Mouse (Mus musculus) urinary bladder, postnatal 10 days (tissue): ENCODE results near the gene Nell1.

ENCODE experiments used
- DNase-seq: peaks from one replicate; pipeline ENCODE4 v3.0.0; 2022; ENCODE audit warnings: low spot score

Nell1 gene

DNA sequence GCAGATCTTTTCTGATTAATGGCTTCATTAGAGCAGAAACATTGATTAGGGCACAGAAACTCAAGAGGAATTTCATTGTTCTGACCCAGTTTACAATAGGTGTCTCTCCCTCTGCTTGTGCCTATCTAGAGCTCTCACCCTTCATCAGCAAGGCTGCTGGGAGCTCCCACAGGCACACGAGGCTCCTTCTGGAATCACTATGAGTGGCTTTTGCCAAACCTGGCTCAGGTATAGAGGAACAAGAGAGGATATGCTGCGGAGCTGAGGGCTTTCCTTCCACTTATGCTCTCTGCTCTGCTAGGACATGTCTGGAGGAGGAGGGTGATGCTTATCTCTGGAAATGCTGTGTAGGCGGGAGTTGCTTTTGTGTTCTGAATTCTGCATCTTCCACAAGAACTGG, 285.4 kb downstream of the Nell1 start:
- DNase-seq = no peak

DNA sequence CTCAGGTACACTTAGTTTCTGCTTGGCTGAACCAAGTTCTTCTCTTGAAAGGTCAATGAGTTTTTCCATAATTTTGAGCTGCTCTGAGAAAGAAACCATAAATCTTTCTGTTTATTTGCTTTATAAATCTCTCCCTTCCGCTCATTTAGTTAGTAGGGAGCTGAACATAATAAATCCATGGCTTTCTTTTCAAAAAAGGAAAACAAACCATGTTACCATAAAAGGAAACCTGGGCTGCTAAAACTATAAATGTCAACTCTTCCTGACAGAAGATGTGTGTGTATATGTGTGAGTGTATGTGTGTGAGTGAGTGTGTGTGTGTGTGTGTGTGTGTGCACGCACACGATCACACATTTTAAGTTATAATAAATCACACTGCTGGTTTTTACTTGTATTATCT, 320.8 kb downstream of the Nell1 start:
- DNase-seq = no peak

DNA sequence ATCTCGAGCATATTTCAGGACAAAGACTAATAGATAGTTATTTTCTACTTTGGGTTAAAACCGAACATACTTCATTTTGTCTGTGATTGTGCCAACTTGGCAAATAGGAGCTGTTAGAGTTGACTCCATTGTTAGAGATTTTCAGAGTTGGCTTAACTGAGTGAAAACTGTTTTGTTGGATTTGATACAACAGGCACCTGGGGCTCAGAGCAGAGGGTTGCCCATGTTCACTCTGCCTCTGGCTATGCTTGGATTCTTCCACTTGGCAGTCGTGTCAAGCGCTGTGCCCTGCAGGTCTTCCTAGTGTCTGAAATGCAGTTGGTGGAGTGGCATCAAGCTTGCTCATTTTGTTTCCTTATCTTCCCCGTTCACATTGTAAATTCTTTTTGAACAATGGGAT, 363.6 kb downstream of the Nell1 start:
- no peak for DNase-seq

DNA sequence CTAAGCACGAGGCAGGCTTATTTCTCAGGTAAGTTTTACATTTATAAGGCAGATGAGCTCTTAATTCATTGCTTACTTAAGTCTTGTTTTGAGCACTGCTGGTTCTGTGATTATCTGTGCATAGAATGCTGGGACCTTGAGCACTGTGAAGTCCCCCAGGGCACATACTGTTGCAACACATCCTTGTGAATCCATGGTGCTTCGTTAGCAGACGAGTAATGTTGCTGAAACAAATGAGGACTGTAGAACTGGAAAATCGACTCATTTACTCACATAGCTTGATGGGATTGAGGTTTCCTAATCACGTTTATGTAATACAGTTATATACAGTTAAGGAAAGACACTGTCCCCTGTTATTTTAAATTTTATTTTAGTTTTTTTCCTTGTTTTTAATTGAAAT, 364.1 kb downstream of the Nell1 start:
- no peak for DNase-seq

DNA sequence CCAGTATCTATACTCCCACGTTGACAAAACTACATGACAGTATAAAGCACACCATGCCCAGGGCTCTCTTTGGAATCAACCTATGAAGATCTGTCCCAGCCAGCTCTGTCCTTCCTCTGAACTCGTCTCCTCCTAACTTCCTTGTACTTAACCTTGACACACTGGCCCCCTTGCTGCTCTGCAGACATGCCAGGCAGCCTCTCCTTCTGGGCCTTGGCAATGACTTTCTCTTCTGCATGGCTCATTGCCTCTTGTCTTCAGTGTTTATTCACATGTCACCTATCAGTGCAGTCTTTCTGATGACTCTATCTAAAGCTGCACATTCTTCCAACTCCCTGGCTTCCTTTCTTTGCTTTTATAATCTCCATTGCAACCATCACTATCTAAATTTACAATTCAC, 376.9 kb downstream of the Nell1 start:
- DNase-seq = no peak

DNA sequence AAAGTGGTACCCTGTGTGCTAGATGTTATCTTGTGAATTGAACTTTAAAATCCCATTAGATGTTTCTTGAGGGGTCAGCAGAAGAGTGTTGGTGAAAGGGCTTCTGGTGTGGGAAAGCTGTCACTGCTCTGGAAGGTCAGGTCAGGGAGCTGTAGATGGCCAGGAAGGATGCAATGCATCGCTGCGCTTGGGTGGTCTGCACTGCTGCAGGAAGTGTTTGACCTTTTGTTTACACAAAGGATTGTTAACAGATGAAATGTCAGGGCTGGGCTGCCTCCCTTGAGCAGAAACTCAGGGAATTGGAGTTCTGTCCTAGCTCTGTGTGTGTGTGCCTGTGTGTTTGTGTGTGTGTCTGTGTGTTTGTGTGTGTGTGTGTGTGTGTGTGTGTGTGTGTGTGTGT, 382.5 kb downstream of the Nell1 start:
- DNase-seq = no peak

DNA sequence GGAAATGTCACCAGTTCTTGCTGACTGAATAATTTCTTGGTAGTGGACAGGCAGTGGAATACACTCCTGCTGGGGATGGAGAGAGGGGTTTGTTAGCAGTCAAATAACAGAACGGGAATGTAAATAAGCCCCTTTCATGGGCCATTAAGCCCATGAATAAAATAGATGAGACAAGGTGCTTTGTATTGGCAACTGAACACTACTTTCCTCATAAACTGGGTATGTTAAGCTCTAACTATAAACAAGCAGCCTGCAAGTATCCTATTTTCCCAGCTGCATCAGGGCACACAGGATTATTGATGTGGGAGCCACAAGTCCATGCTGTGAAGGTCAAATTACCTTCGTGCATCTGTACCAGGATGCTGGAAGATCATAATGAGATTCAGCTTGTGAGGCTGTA, 387.4 kb downstream of the Nell1 start:
- no peak for DNase-seq

DNA sequence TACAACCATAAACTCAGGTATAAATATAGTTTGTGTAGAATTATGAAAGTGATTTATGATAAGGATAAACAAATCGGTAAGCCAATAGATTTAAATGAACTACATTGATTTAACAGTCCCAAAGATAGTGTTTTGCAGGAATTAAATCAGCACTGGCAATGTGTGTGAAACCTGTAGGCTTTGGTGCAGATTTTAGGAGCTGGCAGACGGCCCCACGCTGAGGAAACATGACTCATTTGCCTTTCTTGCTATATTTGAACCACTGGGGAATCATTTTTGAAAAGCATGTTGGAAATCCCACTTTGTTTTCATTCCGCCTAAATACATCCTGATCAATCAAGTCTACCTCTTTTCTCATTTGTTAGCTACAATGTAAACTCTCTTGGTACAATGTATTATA, 400.2 kb downstream of the Nell1 start:
- no peak for DNase-seq

DNA sequence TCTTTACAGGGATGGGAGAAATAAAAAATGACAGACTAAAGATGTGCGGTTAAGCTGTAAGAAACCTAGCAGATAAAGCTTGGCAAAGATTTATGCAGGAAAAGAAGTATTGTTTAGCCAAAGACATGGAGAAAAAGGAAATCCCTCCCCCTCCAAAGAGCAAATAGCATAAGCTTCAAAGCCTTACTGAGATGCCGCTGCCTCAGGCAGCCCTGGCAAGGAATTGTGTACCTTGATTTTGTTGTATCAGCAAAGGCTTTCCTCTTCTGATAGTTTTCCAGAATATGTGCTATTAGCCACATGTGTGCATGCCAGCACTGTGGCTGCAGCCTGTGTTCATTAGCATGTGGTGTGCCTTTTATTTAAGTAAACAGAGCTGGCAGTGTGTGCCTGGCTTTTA, 435.8 kb downstream of the Nell1 start:
- no peak for DNase-seq

DNA sequence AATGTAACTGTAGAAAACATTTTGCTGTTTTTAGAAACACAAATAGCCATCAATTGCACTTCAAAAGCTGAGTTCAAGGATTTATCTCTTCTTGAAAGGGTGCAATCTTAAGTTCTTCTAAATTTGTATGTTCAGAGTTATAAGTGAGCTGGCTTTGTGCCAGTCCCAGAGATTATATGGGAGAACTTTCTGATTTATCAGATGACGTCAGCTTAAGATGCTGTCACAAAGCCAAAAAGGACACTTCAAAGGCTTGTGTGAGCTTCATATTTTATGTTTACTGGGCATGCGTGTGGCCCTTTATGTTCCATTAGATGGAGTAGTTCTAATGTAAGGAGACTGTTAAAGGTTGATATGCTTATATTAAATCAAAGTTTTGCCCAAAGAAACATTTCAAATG, 445.3 kb downstream of the Nell1 start:
- no peak for DNase-seq

DNA sequence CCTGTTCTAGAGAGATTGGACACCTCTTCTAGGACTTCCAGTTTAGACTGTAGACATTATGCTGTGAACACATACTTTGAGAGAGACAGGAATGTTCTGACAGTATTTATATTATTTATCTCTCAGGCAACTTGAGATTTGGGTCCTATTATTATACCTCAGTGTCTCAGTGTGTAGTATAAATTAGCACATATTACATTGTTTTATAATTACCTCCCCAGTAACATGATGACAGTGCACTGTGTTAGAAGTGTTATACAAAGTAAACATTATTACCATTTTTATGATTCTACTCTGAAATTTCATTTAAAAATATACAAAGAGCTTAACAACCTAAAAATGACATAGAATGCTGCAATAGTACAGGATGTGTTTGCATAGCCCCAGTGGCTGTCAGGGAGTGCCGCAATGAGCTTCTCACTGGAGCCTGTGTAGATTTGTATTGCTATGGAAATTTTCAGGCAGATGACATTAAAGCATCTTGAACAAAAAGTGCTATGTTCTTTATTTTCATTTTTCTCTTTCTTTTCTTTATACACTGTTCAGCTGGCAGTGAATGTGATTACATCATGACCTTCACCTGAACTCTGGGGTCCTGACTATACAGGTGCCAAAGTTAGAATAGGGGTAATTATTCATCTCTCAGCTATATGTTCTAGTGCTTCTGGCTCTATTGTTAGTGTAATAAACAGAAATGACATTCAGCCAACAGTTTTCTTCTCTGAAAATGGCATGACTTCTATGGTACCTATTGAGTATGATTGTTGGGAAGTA, 447.9 kb downstream of the Nell1 start:
- no peak for DNase-seq

DNA sequence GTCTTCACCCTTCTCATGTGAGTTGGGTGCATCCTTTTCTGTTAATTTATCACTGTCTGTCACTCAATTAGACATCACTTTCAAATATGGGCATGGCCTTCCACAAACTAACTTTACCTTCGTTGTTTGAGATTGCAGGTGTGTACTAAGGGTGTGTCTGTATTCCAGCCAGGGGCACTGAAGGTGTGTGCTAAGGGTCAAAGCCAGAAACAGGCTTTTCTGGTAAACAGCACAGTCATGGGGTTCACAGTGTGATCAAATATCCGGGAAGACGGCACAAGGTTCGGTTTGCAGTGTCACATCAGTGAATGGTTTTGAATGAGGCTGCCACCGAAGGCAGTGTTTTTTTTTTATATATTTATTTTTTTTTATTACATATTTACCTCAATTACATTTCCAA, 455.1 kb downstream of the Nell1 start:
- no peak for DNase-seq

DNA sequence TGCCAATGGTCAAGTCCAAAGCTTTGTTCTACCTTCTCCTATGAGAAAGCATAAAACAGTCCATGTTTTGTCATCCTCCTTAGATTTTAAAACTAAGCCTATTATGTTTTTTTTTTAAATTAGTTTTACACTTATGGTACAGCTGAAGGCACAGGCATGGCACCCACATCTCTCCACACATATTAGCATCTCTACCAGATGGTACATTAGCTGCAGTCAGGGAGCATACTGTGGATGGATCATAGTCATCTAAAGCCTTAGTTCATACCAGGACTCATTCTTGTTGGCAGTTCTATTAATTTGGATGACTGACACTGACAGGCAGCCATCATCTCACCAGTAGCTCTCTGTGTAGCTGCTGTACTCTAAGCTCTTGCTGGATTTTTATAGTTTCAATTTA, 466.6 kb downstream of the Nell1 start:
- no peak for DNase-seq

DNA sequence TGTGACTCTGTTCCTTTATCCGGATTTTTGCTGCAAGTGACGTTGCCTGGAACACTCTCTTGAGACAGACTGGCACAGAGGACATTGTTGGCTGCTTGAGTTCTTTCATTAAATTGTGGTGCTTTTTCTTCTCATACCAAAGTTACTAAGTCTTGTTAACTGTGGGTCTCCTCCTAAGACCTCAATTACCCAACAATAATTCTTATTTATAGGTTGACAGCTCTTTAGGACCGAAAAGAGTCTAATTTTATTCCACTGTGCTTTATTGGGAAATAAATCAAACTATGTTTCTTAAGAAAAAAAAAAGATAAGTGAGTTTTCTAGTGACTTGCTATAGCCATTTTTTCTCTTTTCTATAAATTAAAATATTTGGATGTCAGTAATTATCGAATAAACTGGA, 472.7 kb downstream of the Nell1 start:
- no peak for DNase-seq

DNA sequence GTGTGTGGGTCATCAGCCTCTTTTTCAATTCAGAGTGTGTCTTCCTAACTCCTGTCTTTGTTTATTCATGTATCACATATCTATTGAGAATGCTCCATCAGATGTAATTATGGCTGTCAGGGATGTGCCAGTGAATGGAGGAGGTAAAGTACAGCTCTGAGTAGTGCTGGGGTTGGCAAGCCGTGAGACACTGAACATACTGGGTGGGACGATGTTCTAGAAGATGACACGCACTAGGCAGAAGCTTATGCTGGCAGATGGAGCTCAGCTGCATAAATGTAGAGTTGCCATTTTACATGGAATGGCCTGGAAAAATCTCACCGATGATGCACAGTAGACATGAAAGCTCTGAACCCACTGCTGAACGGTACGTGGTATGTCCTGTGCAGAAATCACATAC, 493.1 kb downstream of the Nell1 start:
- DNase-seq = no peak

DNA sequence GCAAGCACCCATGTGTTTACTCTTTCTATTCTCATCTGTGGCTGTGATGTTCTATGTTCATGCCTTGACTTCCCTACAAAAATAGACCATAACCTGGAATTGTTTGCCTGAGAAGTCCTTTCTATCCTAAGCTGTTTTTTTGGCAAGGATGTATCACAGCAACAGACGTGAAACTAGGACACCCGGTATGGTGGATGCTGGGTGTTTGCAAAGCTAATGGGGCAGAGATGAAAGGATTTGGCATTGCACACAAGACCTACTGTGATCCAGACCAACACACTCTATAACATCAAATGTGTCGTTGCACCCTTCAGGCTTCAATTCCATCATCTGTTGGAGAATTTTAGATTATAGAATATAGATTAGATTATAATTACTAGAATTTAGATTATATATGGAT, 495.9 kb downstream of the Nell1 start:
- DNase-seq = no peak

DNA sequence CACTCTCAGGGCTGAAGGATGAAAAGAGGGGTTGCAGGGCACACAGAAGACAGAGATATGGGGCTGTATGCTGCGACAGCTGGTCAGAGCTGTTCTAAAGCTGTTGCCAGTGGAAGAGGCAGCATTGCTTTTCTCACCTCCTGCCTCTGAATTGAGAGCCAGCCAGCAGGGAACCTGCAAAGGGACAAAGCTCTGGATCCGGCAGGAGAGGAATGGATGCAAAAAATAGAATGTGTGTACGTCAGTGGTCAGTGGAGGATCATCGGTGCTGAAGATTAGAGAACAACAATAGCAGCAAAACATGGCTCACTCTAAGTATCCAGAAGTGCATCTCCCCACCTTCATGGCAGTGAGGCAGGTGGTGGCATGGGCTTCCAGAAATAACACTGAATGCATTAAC, 507.3 kb downstream of the Nell1 start:
- no peak for DNase-seq

DNA sequence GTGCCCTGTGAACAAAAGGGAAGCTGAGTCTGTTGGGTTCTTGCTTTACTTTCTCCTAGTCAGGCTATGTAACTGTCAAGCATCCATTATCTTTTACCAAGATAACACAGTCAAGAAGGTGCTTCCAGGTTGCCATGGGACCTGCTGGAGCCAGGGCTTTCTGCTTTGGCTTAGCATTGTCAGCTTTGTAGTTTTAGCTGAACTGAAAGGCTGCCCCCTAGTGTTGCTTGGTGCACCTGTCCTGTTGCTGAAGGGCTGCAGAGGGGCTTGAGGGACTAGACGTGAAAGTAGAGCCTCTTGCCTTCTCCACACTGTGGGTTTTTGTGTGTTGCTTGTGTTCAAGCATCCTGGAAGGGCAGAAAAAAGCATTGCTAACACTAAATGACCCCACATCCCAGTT, 510.6 kb downstream of the Nell1 start:
- no peak for DNase-seq

DNA sequence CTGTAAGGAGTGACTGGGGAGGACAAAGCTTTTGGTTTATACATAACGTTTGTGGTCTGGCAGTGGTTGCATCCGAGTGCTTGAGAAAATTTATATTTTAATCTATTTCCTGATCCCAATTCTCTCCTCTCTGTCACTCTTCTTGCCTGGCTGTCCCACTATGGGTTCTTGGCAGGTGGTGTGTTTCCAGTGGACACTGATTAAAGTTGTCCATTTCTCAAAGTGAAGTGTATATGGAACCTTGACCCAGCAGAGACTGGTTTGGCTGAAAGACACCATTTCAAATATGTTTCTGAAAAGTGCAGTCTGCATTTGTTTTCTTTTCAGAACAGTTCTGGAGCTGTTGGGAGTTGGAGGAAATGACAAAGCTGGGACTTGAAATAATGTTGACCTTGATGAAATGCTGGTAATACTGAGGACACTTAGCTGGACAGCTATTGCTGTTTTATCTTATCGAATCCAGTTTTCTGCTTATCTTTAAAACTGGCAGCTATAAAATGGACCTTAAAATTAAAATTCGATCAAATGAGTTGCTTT, 512.3 kb downstream of the Nell1 start:
- DNase-seq = no peak

DNA sequence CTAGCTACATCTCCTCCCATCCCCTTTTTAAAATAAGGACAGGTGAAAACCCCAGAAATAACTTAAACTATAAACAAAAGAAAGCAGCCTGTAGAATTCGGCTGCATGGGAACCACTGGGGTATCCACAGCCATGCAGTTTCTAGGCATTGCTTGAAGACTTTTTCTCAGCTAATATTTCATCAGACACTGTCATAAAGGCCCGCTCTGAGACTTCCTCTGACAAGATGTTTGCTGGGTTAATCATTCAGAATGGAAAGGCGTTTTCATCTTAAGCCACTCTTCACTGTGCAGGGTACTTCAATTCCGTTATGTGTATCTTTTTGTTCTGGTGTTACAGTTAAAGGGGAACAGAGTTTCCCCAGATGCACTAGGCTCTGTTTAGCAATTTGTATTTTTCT, 526.9 kb downstream of the Nell1 start:
- no peak for DNase-seq

DNA sequence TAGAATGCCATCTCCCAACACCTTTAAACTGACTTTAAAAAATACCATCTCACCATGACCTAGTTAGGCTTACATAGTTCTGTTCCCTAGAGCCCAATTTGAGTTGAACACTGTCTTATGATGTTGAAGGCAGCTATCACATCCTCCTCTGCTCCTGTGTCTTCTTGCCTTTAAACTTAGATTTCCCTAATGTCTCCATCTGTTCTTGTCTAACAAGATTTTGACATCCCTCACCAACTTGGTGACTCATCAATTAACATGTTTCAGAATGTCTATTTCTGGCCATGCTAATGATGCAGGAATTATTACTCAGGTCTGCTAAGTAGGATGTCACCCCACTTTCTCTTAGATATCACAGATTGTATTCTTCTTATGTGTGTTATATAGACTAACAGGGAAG, 532.4 kb downstream of the Nell1 start:
- no peak for DNase-seq

DNA sequence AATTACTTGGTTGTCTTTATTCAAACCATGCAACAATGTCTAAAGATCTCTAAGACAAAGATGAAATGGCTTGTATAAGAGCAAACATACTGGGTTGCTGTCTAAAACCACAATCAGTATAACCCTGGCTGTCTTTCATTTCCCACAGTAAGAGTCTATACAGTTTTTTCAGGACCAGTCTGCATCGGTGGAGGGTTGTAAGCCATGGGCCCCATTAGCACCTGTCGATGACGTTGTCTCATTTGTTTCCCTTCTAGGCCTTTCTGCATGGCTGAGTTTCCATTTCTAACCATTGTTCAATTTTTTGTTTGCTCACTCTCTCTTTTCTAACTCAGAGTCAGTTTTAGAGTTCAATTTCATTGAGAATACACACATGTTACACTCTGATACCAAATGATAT, 540.2 kb downstream of the Nell1 start:
- DNase-seq = no peak

DNA sequence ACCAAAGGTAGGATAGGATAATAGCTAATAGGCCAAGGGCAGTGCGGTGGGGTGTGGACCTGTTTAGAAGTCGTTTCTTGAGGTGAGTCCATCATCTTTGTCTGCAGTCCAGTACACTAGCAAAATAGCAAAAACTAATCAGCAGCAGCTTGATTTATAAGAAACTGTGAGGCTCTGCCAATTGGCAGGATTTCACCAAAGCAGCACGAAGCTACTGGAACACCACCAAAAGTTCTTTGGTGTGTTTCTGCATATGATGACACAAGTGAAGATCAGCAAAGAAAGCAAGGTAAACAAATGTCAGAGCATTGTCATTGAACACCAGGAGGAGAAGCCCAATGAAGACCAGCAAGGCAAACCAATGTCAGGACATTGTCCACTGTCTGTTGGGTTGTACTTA, 542.0 kb downstream of the Nell1 start:
- DNase-seq = no peak

DNA sequence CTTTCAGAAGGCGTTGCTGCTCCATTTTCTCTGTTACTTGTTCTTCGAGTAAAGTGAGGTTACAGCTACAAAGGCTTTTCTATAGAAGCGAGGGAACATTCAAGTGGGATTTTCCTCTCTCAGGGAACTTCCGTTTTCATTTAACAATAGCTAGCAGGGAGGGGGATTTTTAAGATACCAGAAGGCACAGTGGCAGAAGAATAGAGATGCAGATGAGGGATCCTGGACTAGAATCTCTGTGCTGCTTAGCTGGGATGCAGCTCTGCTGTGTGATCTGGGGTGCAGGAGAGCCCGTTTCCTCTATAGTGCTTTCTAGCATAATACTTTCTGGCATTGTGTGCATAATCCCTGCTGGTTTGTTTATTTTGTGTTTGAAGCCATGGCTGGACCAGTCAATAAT, 568.7 kb downstream of the Nell1 start:
- no peak for DNase-seq
